Mouse (Mus musculus) limb, embryonic 11.5 days (tissue): ENCODE data around the gene Nlk. TPM values are rescaled to one million over a fixed set of nuclear protein-coding genes. Genes with fewer than 3 reads are reported as not detected.
A peak's percentile ranks its signal among the peaks of the same experiment; 100 is the strongest.
"Not testable (repeated sequence)": the region's sequence is repeated elsewhere in the genome, so short reads cannot be mapped to it uniquely, and the experiment has no call there.

Experiments used
- ATAC-seq: fragments of 200-750 bp; cut with Nextera tagmentation; 2 replicates; pipeline ENCODE4 v1.8.0; 2017; ENCODE audit warnings: low read depth; ENCODE audit not compliant: insufficient number of reproducible peaks, low FRiP score, low TSS enrichment
- DNase-seq: peaks from one replicate; pipeline ENCODE4 v3.0.0-alpha.2; 2015; ENCODE audit warnings: low spot score
- H3K27ac ChIP-seq: fragments of 300-500 bp; sonication (generic); replicated peaks from 2 replicates; pipeline ENCODE4 v1.5.1; 2014; ENCODE audit warnings: low read depth, mild to moderate bottlenecking, low read length
- H3K27me3 ChIP-seq: fragments of 300-500 bp; sonication (generic); 2 replicates; pipeline ENCODE4 v1.6.1; 2014; ENCODE audit warnings: mild to moderate bottlenecking, low read length, mixed read lengths; ENCODE audit not compliant: control insufficient read depth, insufficient read depth
- H3K36me3 ChIP-seq: fragments of 300-500 bp; sonication (generic); 2 replicates; pipeline ENCODE4 v1.6.1; 2014; ENCODE audit warnings: mild to moderate bottlenecking, low read length, moderate library complexity, mixed read lengths; ENCODE audit not compliant: control insufficient read depth, insufficient read depth
- H3K4me1 ChIP-seq: fragments of 300-500 bp; sonication (generic); 2 replicates; pipeline ENCODE4 v1.6.1; 2014; ENCODE audit warnings: low read length, mixed read lengths; ENCODE audit not compliant: control insufficient read depth, insufficient read depth
- H3K4me2 ChIP-seq: fragments of 300-500 bp; sonication (generic); 2 replicates; pipeline ENCODE4 v1.6.1; 2014; ENCODE audit warnings: low read depth, mild to moderate bottlenecking, moderate library complexity; ENCODE audit not compliant: severe bottlenecking
- H3K4me3 ChIP-seq: fragments of 300-500 bp; sonication (generic); 2 replicates; pipeline ENCODE4 v1.5.1; 2014; ENCODE audit warnings: low read depth, low read length
- H3K9ac ChIP-seq: fragments of 300-500 bp; sonication (generic); 2 replicates; pipeline ENCODE4 v1.6.1; 2014; ENCODE audit warnings: mild to moderate bottlenecking, low read length
- H3K9me3 ChIP-seq: fragments of 300-500 bp; sonication (generic); 2 replicates; pipeline ENCODE4 v1.6.1; 2016; ENCODE audit warnings: low read length; ENCODE audit not compliant: control insufficient read depth
- WGBS: fragments of 180-500 bp; shearing (Covaris S2); extraction: QIAGEN DNeasy Blood & Tissue Kit; methylation state at CpG from one replicate; pipeline ENCODE4 v1.1.7; 2014; 5-methylcytosine and 5-hydroxymethylcytosine counted together
- polyA plus RNA-seq: library from polyadenylated mRNA; unstranded; fragments of >200 nt; fragmentation: Nextera tagmentation; extraction: Ambion mirVana; gene quantifications from 2 replicates; pipeline ENCODE4 v1.2.1, GENCODE M21; 2014

Nlk gene
- polyA plus RNA-seq, 1 experiment from 2014 or later = 14.2 TPM

GRCm38 (mm10) chr11:78534516-78534915 is 162.7 kb downstream of the Nlk start:
- peaks cover 17% of the 10 kb centered on the region for H3K4me1 ChIP-seq
- peak overlapping the region; percentile 65; the same call in 1 of the 2 replicates for H3K4me2 ChIP-seq
- peaks cover 2% of the 10 kb centered on the region; the same call in 1 of the 2 replicates for H3K36me3 ChIP-seq
- no peak overlapping the region for H3K27ac ChIP-seq
- no peak overlapping the region for H3K9ac ChIP-seq
- no peak overlapping the region for H3K4me3 ChIP-seq
- H3K27me3 ChIP-seq = no peaks in the 10 kb centered on the region
- DNase-seq (no peak), ATAC-seq (no peak)
- 95% methylated on average over 4 of the region's 4 CpGs for WGBS
- no peaks in the 10 kb centered on the region for H3K9me3 ChIP-seq

- Histone ChIP-seq H3K27ac (0 out of 2 replicates have a peak overlapping the region, but pooled peaks have one; percentile 4), H3K36me3 (peaks cover 12% of the 10 kb centered on the region)
- DNase-seq, H3K9ac ChIP-seq, H3K4me3 ChIP-seq, H3K27me3 ChIP-seq, H3K4me2 ChIP-seq, ATAC-seq, H3K4me1 ChIP-seq, H3K9me3 ChIP-seq: not testable (repeated sequence)
- WGBS = 95% methylated on average over 10 of the region's 10 CpGs
Observed at GRCm38 (mm10) chr11:78531515-78531914, 165.7 kb downstream of the Nlk start.

GRCm38 (mm10) chr11:78531046-78531445 is 166.1 kb downstream of the Nlk start:
- no peak for ATAC-seq
- WGBS = 84% methylated on average over 6 of the region's 6 CpGs
- Histone ChIP-seq H3K27me3 (no peaks in the 10 kb centered on the region), H3K4me2 (no peak overlapping the region), H3K4me3 (no peak overlapping the region), H3K27ac (0 out of 2 replicates have a peak overlapping the region, but pooled peaks have one; percentile 8), H3K36me3 (peaks cover 15% of the 10 kb centered on the region), H3K4me1 (peaks cover 7% of the 10 kb centered on the region), H3K9ac (no peak overlapping the region), H3K9me3 (no peaks in the 10 kb centered on the region)
- DNase-seq = no peak

- no peak overlapping the region for H3K4me2 ChIP-seq
- H3K27me3 ChIP-seq = no peaks in the 10 kb centered on the region
- no peak overlapping the region for H3K27ac ChIP-seq
- DNase-seq (no peak), ATAC-seq (no peak)
- WGBS = 93% methylated on average over 12 of the region's 12 CpGs
- H3K9ac ChIP-seq = no peak overlapping the region
- H3K4me3 ChIP-seq = no peak overlapping the region
- H3K4me1 ChIP-seq = peaks cover 3% of the 10 kb centered on the region
- H3K36me3 ChIP-seq = peaks cover 22% of the 10 kb centered on the region
- no peaks in the 10 kb centered on the region for H3K9me3 ChIP-seq
Observed at GRCm38 (mm10) chr11:78530001-78530400, 167.2 kb downstream of the Nlk start.

- Histone ChIP-seq H3K9ac (no peak overlapping the region), H3K4me2 (no peak overlapping the region), H3K36me3 (peaks cover 30% of the 10 kb centered on the region), H3K27ac (no peak overlapping the region), H3K27me3 (no peaks in the 10 kb centered on the region), H3K4me3 (no peak overlapping the region), H3K9me3 (no peaks in the 10 kb centered on the region), H3K4me1 (no peaks in the 10 kb centered on the region)
- ATAC-seq (no peak), DNase-seq (no peak)
- WGBS = 85% methylated on average over 9 of the region's 9 CpGs
Observed at GRCm38 (mm10) chr11:78528714-78529113, 168.5 kb downstream of the Nlk start.

GRCm38 (mm10) chr11:78524838-78525237 is 172.3 kb downstream of the Nlk start:
- no peak overlapping the region for H3K4me3 ChIP-seq
- H3K27ac ChIP-seq = no peak overlapping the region
- 90% methylated on average over 2 of the region's 2 CpGs for WGBS
- no peaks in the 10 kb centered on the region for H3K9me3 ChIP-seq
- DNase-seq (no peak), ATAC-seq (no peak)
- H3K9ac ChIP-seq = no peak overlapping the region
- H3K36me3 ChIP-seq = peaks cover 47% of the 10 kb centered on the region
- no peak overlapping the region for H3K4me2 ChIP-seq
- no peaks in the 10 kb centered on the region for H3K4me1 ChIP-seq
- H3K27me3 ChIP-seq = no peaks in the 10 kb centered on the region

- peaks cover 46% of the 10 kb centered on the region for H3K36me3 ChIP-seq
- H3K27ac ChIP-seq = no peak overlapping the region
- no peaks in the 10 kb centered on the region for H3K9me3 ChIP-seq
- DNase-seq (no peak), ATAC-seq (no peak)
- no peak overlapping the region for H3K4me3 ChIP-seq
- no peak overlapping the region for H3K4me2 ChIP-seq
- H3K4me1 ChIP-seq = no peaks in the 10 kb centered on the region
- H3K27me3 ChIP-seq = no peaks in the 10 kb centered on the region
- 91% methylated on average over 9 of the region's 9 CpGs for WGBS
- H3K9ac ChIP-seq = no peak overlapping the region
Observed at GRCm38 (mm10) chr11:78523241-78523955, 173.8 kb downstream of the Nlk start.

- H3K4me2 ChIP-seq = no peak overlapping the region
- peaks cover 44% of the 10 kb centered on the region for H3K36me3 ChIP-seq
- DNase-seq = no peak
- H3K9ac ChIP-seq = no peak overlapping the region
- no peaks in the 10 kb centered on the region for H3K9me3 ChIP-seq
- H3K27ac ChIP-seq = no peak overlapping the region
- 89% methylated on average over 1 of the region's 1 CpGs for WGBS
- H3K4me1 ChIP-seq = no peaks in the 10 kb centered on the region
- no peak overlapping the region for H3K4me3 ChIP-seq
- no peaks in the 10 kb centered on the region for H3K27me3 ChIP-seq
- no peak for ATAC-seq
Observed at GRCm38 (mm10) chr11:78522481-78522997, 174.6 kb downstream of the Nlk start.
